In genomic region chr5:39076555-39077178, GRCm38 (mm10) we compare ENCODE assay signal across 10 mouse cellular contexts.
DNase-seq lines count a peak whose midpoint lies in the region; ATAC-seq lines count a peak whose summit lies in the region.
"Had no signal": no experiment of that assay in that cellular context is flagged by ENCODE, and none has a peak within 500 bp of the region (broad histone marks: within the 10 kb centered on the region; RNA-seq: fewer than 3 reads in every experiment).

No protein-coding gene starts in this region.

- H3K4me1 ChIP-seq in hindbrain, embryonic 11.5 days (replicated peaks; ENCODE audit: control insufficient read depth, insufficient read depth, low read length), result no peaks in the 10 kb centered on the region
- H3K4me1 ChIP-seq in neural tube, embryonic 14.5 days (ENCODE audit: control insufficient read depth, insufficient read depth, low read length), result 0 out of 2 replicates have a peak, but pooled peaks cover 3% of the 10 kb centered on the region

- WGBS in hindbrain, embryonic 11.5 days, result 45% methylated on average over 11 of the region's 11 CpGs
- 40% methylated on average over 11 of the region's 11 CpGs for whole genome bisulfite sequencing in neural tube, embryonic 14.5 days

- no peaks in the 10 kb centered on the region for H3K9me3 ChIP-seq in hindbrain, embryonic 11.5 days (ENCODE audit: control insufficient read depth, low read length)
- H3K9me3 ChIP-seq in neural tube, embryonic 14.5 days (ENCODE audit: control insufficient read depth, low read length), result no peaks in the 10 kb centered on the region

- H3K27me3 ChIP-seq in hindbrain, embryonic 11.5 days (ENCODE audit: control insufficient read depth, insufficient read depth, low read length), result no peaks in the 10 kb centered on the region
- H3K27me3 ChIP-seq in neural tube, embryonic 14.5 days (ENCODE audit: control insufficient read depth, insufficient read depth, low read length), result no peaks in the 10 kb centered on the region

- no peaks in the 10 kb centered on the region for H3K36me3 ChIP-seq in hindbrain, embryonic 11.5 days (ENCODE audit: control insufficient read depth, insufficient read depth, low read length)
- H3K36me3 ChIP-seq in neural tube, embryonic 14.5 days (ENCODE audit: control insufficient read depth, insufficient read depth, low read length), result no peaks in the 10 kb centered on the region

- H3K4me2 ChIP-seq in hindbrain, embryonic 11.5 days (replicated peaks; ENCODE audit: low read depth, low read length), result no peak overlapping the region
- H3K4me2 ChIP-seq in neural tube, embryonic 14.5 days (ENCODE audit: low read depth, low read length), result no peak overlapping the region

- DNase-seq in kidney, adult 8-10 months, result peak; percentile 2 to 6
- no peak for DNase-seq in kidney, postnatal 10 days
- peak; percentile 78 to 87 for DNase-seq in cerebellum, postnatal 25 days
- DNase-seq in hindbrain, embryonic 11.5 days (ENCODE audit: low spot score), result peak; percentile 10
- no peak for DNase-seq in lung, postnatal 4 days
- no peak for DNase-seq in thymus, postnatal 36 days
- DNase-seq: adrenal gland, postnatal 36 days; gastrocnemius, adult 2 months had no signal

- H3K4me3 ChIP-seq in hindbrain, embryonic 11.5 days (ENCODE audit: low read depth, low read length), result no peak overlapping the region
- no peak overlapping the region for H3K4me3 ChIP-seq in neural tube, embryonic 14.5 days (ENCODE audit: low read depth, low read length)
- H3K4me3 ChIP-seq: gastrocnemius, adult 2 months had no signal

- no peak overlapping the region for H3K9ac ChIP-seq in hindbrain, embryonic 11.5 days (ENCODE audit: low read depth, low read length)
- H3K9ac ChIP-seq in neural tube, embryonic 14.5 days (replicated peaks; ENCODE audit: low read depth, low read length), result no peak overlapping the region

- H3K27ac ChIP-seq in hindbrain, embryonic 11.5 days (ENCODE audit: low read depth, low read length), result no peak overlapping the region
- H3K27ac ChIP-seq in neural tube, embryonic 14.5 days (ENCODE audit: low read depth, low read length), result no peak overlapping the region
- H3K27ac ChIP-seq: gastrocnemius, adult 2 months had no signal

- ATAC-seq in hindbrain, embryonic 11.5 days (ENCODE audit: low FRiP score), result peak; percentile 71
- peak; percentile 85 for ATAC-seq in neural tube, embryonic 14.5 days (ENCODE audit: low read depth)
- ATAC-seq in megakaryocyte-erythroid progenitor cell, adult 5-6 weeks (replicated peaks; ENCODE audit: low FRiP score, low TSS enrichment, poor library complexity, severe bottlenecking), result no peak

Comparison
In these comparisons a context has a peak if more than half of its experiments do, and no peak if none do; other contexts are left out.
1. DNase-seq: peak in kidney, adult 8-10 months (2 of 2), cerebellum, postnatal 25 days (2 of 2) and hindbrain, embryonic 11.5 days (single experiment); none in kidney, postnatal 10 days (single experiment), lung, postnatal 4 days (0 of 2) and thymus, postnatal 36 days (0 of 2).